Mouse (Mus musculus): ENCODE results near the gene Psmd1. TPM values are rescaled to one million over a fixed set of nuclear protein-coding genes. Genes with fewer than 3 reads are reported as not detected.

The Psmd1 gene
- polyA plus RNA-seq, 1 experiment from 2014 or later: 144 TPM

- H3K4me1 ChIP-seq (ENCODE audit: control insufficient read depth, insufficient read depth, low read length): peaks cover 10% of the 10 kb centered on the region; the same call in 1 of the 2 replicates
- ATAC-seq: peak; percentile 54
- H3K4me2 ChIP-seq (ENCODE audit: low read depth, low read length): no peak overlapping the region
- no peaks in the 10 kb centered on the region for H3K36me3 ChIP-seq (ENCODE audit: control insufficient read depth, insufficient read depth, low read length)
- no peak overlapping the region; the same call in 1 of the 2 replicates for H3K9ac ChIP-seq (ENCODE audit: low read depth, low read length)
- WGBS: 68% methylated on average over 4 of the region's 4 CpGs
- H3K9me3 ChIP-seq (ENCODE audit: control insufficient read depth, low read length): no peaks in the 10 kb centered on the region
- H3K27me3 ChIP-seq (replicated peaks; ENCODE audit: control insufficient read depth, insufficient read depth, low read length): no peaks in the 10 kb centered on the region
- no peak overlapping the region for H3K4me3 ChIP-seq (ENCODE audit: low read length)
- H3K27ac ChIP-seq (ENCODE audit: low read length): peak overlapping the region; percentile 60
Observed at GRCm38 (mm10) chr1:86056284-86056683, 7.9 kb upstream of the Psmd1 start.

GRCm38 (mm10) chr1:86058856-86059769 lies 5.1 kb upstream of the Psmd1 start:
- H3K4me2 ChIP-seq (ENCODE audit: low read depth, low read length): peak overlapping the region; percentile 65
- WGBS: 10% methylated on average over 21 of the region's 21 CpGs
- no peaks in the 10 kb centered on the region for H3K27me3 ChIP-seq (replicated peaks; ENCODE audit: control insufficient read depth, insufficient read depth, low read length)
- H3K4me1 ChIP-seq (ENCODE audit: control insufficient read depth, insufficient read depth, low read length): peaks cover 10% of the 10 kb centered on the region; the same call in 1 of the 2 replicates
- ATAC-seq: peak; percentile 79
- H3K36me3 ChIP-seq (ENCODE audit: control insufficient read depth, insufficient read depth, low read length): no peaks in the 10 kb centered on the region
- H3K27ac ChIP-seq (ENCODE audit: low read length): no peak overlapping the region
- H3K9ac ChIP-seq (ENCODE audit: low read depth, low read length): peak overlapping the region; percentile 66
- H3K4me3 ChIP-seq (ENCODE audit: low read length): peak overlapping the region; percentile 39
- no peaks in the 10 kb centered on the region for H3K9me3 ChIP-seq (ENCODE audit: control insufficient read depth, low read length)

- Histone ChIP-seq H3K4me3 (ENCODE audit: low read length) (no peak overlapping the region), H3K36me3 (ENCODE audit: control insufficient read depth, insufficient read depth, low read length) (peaks cover 3% of the 10 kb centered on the region; the same call in 1 of the 2 replicates), H3K4me2 (ENCODE audit: low read depth, low read length) (no peak overlapping the region), H3K9me3 (ENCODE audit: control insufficient read depth, low read length) (peaks cover 3% of the 10 kb centered on the region; the same call in 1 of the 2 replicates), H3K9ac (ENCODE audit: low read depth, low read length) (no peak overlapping the region), H3K27ac (ENCODE audit: low read length) (no peak overlapping the region), H3K27me3 (replicated peaks; ENCODE audit: control insufficient read depth, insufficient read depth, low read length) (no peaks in the 10 kb centered on the region), H3K4me1 (ENCODE audit: control insufficient read depth, insufficient read depth, low read length) (peaks cover 9% of the 10 kb centered on the region; the same call in 1 of the 2 replicates)
- ATAC-seq: no peak
- 78% methylated on average over 6 of the region's 6 CpGs for WGBS
Observed at GRCm38 (mm10) chr1:86062523-86062922, 1.7 kb upstream of the Psmd1 start.

GRCm38 (mm10) chr1:86076565-86076964 lies 12.4 kb downstream of the Psmd1 start:
- Histone ChIP-seq H3K9me3 (ENCODE audit: control insufficient read depth, low read length) (no peaks in the 10 kb centered on the region), H3K4me2 (ENCODE audit: low read depth, low read length) (no peak overlapping the region), H3K4me1 (ENCODE audit: control insufficient read depth, insufficient read depth, low read length) (no peaks in the 10 kb centered on the region), H3K9ac (ENCODE audit: low read depth, low read length) (no peak overlapping the region), H3K36me3 (ENCODE audit: control insufficient read depth, insufficient read depth, low read length) (peaks cover 11% of the 10 kb centered on the region), H3K27me3 (replicated peaks; ENCODE audit: control insufficient read depth, insufficient read depth, low read length) (no peaks in the 10 kb centered on the region), H3K27ac (ENCODE audit: low read length) (no peak overlapping the region), H3K4me3 (ENCODE audit: low read length) (no peak overlapping the region)
- WGBS: 93% methylated on average over 2 of the region's 2 CpGs
- ATAC-seq: no peak

- WGBS: 83% methylated on average over 7 of the region's 7 CpGs
- no peaks in the 10 kb centered on the region for H3K27me3 ChIP-seq (replicated peaks; ENCODE audit: control insufficient read depth, insufficient read depth, low read length)
- no peak overlapping the region for H3K9ac ChIP-seq (ENCODE audit: low read depth, low read length)
- ATAC-seq: no peak
- no peak overlapping the region for H3K4me2 ChIP-seq (ENCODE audit: low read depth, low read length)
- no peaks in the 10 kb centered on the region for H3K9me3 ChIP-seq (ENCODE audit: control insufficient read depth, low read length)
- H3K27ac ChIP-seq (ENCODE audit: low read length): no peak overlapping the region
- H3K36me3 ChIP-seq (ENCODE audit: control insufficient read depth, insufficient read depth, low read length): 0 out of 2 replicates have a peak, but pooled peaks cover 7% of the 10 kb centered on the region
- no peak overlapping the region for H3K4me3 ChIP-seq (ENCODE audit: low read length)
- no peaks in the 10 kb centered on the region for H3K4me1 ChIP-seq (ENCODE audit: control insufficient read depth, insufficient read depth, low read length)
Observed at GRCm38 (mm10) chr1:86094413-86094812, 30.2 kb downstream of the Psmd1 start.

GRCm38 (mm10) chr1:86105054-86105453 lies 40.9 kb downstream of the Psmd1 start:
- Histone ChIP-seq H3K4me1 (ENCODE audit: control insufficient read depth, insufficient read depth, low read length) (no peaks in the 10 kb centered on the region), H3K36me3 (ENCODE audit: control insufficient read depth, insufficient read depth, low read length) (peaks cover 3% of the 10 kb centered on the region; the same call in 1 of the 2 replicates), H3K9me3 (ENCODE audit: control insufficient read depth, low read length) (no peaks in the 10 kb centered on the region), H3K4me3 (ENCODE audit: low read length) (no peak overlapping the region), H3K4me2 (ENCODE audit: low read depth, low read length) (no peak overlapping the region), H3K27me3 (replicated peaks; ENCODE audit: control insufficient read depth, insufficient read depth, low read length) (no peaks in the 10 kb centered on the region), H3K27ac (ENCODE audit: low read length) (no peak overlapping the region), H3K9ac (ENCODE audit: low read depth, low read length) (no peak overlapping the region)
- ATAC-seq: no peak
- WGBS: 95% methylated on average over 1 of the region's 1 CpGs

- ATAC-seq: peak; percentile 71; the same call in 1 of the 2 replicates
- 47% methylated on average over 6 of the region's 6 CpGs for WGBS
- no peak within 1 kb of the TSS for H3K4me3 ChIP-seq (ENCODE audit: low read length)
Observed at GRCm38 (mm10) chr1:86111779-86112178, 47.6 kb downstream of the Psmd1 start, which contains the start of gene Htr2b. Gene Htr2b, minus strand, starts transcription at chr1:86111970.

GRCm38 (mm10) chr1:86114141-86114540 lies 50.0 kb downstream of the Psmd1 start:
- ATAC-seq: no peak
- H3K4me1 ChIP-seq (ENCODE audit: control insufficient read depth, insufficient read depth, low read length): 0 out of 2 replicates have a peak, but pooled peaks cover 2% of the 10 kb centered on the region
- no peak overlapping the region for H3K27ac ChIP-seq (ENCODE audit: low read length)
- no peaks in the 10 kb centered on the region for H3K9me3 ChIP-seq (ENCODE audit: control insufficient read depth, low read length)
- H3K36me3 ChIP-seq (ENCODE audit: control insufficient read depth, insufficient read depth, low read length): no peaks in the 10 kb centered on the region
- H3K4me2 ChIP-seq (ENCODE audit: low read depth, low read length): no peak overlapping the region
- H3K27me3 ChIP-seq (replicated peaks; ENCODE audit: control insufficient read depth, insufficient read depth, low read length): no peaks in the 10 kb centered on the region
- H3K9ac ChIP-seq (ENCODE audit: low read depth, low read length): no peak overlapping the region
- WGBS: 87% methylated on average over 3 of the region's 3 CpGs
- no peak overlapping the region for H3K4me3 ChIP-seq (ENCODE audit: low read length)

More at GRCm38 (mm10) chr1:86111779-86112178, 47.6 kb downstream of the Psmd1 start, which contains the start of gene Htr2b:
- H3K4me1 ChIP-seq (ENCODE audit: control insufficient read depth, insufficient read depth, low read length): 0 out of 2 replicates have a peak, but pooled peaks cover 2% of the 10 kb centered on the region
- no peaks in the 10 kb centered on the region for H3K9me3 ChIP-seq (ENCODE audit: control insufficient read depth, low read length)
- H3K4me2 ChIP-seq (ENCODE audit: low read depth, low read length): no peak within 1 kb of the TSS
- no peak within 1 kb of the TSS for H3K27ac ChIP-seq (ENCODE audit: low read length)
- H3K27me3 ChIP-seq (replicated peaks; ENCODE audit: control insufficient read depth, insufficient read depth, low read length): no peaks in the 10 kb centered on the region
- no peaks in the 10 kb centered on the region for H3K36me3 ChIP-seq (ENCODE audit: control insufficient read depth, insufficient read depth, low read length)
- no peak within 1 kb of the TSS for H3K9ac ChIP-seq (ENCODE audit: low read depth, low read length)

GRCm38 (mm10) chr1:86119549-86119948 lies 55.4 kb downstream of the Psmd1 start:
- WGBS: 88% methylated on average over 4 of the region's 4 CpGs
- Histone ChIP-seq H3K27me3 (replicated peaks; ENCODE audit: control insufficient read depth, insufficient read depth, low read length) (no peaks in the 10 kb centered on the region), H3K9me3 (ENCODE audit: control insufficient read depth, low read length) (no peaks in the 10 kb centered on the region), H3K4me2 (ENCODE audit: low read depth, low read length) (no peak overlapping the region), H3K27ac (ENCODE audit: low read length) (no peak overlapping the region), H3K4me3 (ENCODE audit: low read length) (no peak overlapping the region), H3K36me3 (ENCODE audit: control insufficient read depth, insufficient read depth, low read length) (no peaks in the 10 kb centered on the region), H3K4me1 (ENCODE audit: control insufficient read depth, insufficient read depth, low read length) (no peaks in the 10 kb centered on the region), H3K9ac (ENCODE audit: low read depth, low read length) (no peak overlapping the region)
- no peak for ATAC-seq

Measured in intestine, embryonic 16.5 days (tissue).